Mouse (Mus musculus) liver, embryonic 14.5 days (tissue): Measurements from ENCODE around the gene Tnc.

Source experiments
- CTCF ChIP-seq: IDR thresholded peaks from 2 replicates; pipeline ENCODE4 v1.5.1; 2016; ENCODE audit warnings: antibody characterized with exemption, low read depth, control low read depth
- EP300 ChIP-seq: IDR thresholded peaks from 2 replicates; pipeline ENCODE4 v1.6.1; 2016; ENCODE audit warnings: antibody characterized with exemption, low read depth

DNA sequence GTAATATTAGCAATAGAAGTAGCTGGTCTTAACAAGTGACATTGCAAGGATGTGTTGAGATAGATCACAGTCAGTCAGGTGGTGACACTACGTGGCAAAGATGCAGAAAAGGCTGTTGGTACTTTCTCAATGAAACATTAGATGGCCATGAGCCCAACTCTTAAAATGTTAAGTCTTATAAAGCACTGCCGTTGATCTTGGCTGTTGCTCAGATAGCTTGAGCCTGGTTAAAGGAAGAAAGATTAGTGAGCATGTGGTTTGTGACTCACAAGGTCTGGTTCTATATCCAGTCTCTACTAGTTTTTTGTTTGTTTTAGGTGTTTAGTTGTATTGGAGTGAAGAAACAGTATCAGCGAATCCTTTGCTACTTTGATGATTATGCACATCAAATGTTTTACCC is 76.9 kb downstream of the Tnc start:
- no peak for TF ChIP-seq CTCF
- TF ChIP-seq EP300: no peak
